Mouse (Mus musculus) induced T-regulatory cell, adult 2 months (primary cell): Measurements from ENCODE around the gene Pinlyp.

ENCODE experiments used
- DNase-seq: peaks from one replicate; pipeline ENCODE4 v3.0.0-alpha.2; 2012; ENCODE audit warnings: low read depth

The Pinlyp gene

GRCm38 (mm10) chr7:24546068-24546614, at the start of gene Pinlyp, which contains the start of gene Xrcc1:
TSS of gene Pinlyp (minus strand) at chr7:24546118.
TSS of gene Xrcc1 (plus strand) at chr7:24546289.
- DNase-seq, result no peak

GRCm38 (mm10) chr7:24595464-24595863, 49.5 kb upstream of the Pinlyp start:
- DNase-seq, result no peak

GRCm38 (mm10) chr7:24594309-24594803, 48.4 kb upstream of the Pinlyp start:
- no peak for DNase-seq

- DNase-seq, result peak; percentile 88
Measured at GRCm38 (mm10) chr7:24593621-24594308, 47.8 kb upstream of the Pinlyp start.

- no peak for DNase-seq
Measured at GRCm38 (mm10) chr7:24592781-24593180, 46.9 kb upstream of the Pinlyp start.

- no peak for DNase-seq
Measured at GRCm38 (mm10) chr7:24592163-24592562, 46.2 kb upstream of the Pinlyp start.

GRCm38 (mm10) chr7:24591735-24592134, 45.8 kb upstream of the Pinlyp start:
- DNase-seq, result no peak

- no peak for DNase-seq
Measured at GRCm38 (mm10) chr7:24588336-24588735, 42.4 kb upstream of the Pinlyp start.

GRCm38 (mm10) chr7:24587330-24588105, 41.6 kb upstream of the Pinlyp start, which contains the start of the genes Ethe1 and Zfp575:
TSS of gene Ethe1 (plus strand) at chr7:24587543.
TSS of gene Zfp575 (minus strand) at chr7:24587641.
- DNase-seq, result peak; percentile 38

GRCm38 (mm10) chr7:24586828-24587227, 40.9 kb upstream of the Pinlyp start:
- DNase-seq, result peak; percentile 48

GRCm38 (mm10) chr7:24585995-24586394, 40.1 kb upstream of the Pinlyp start:
- no peak for DNase-seq

GRCm38 (mm10) chr7:24584876-24585275, 39.0 kb upstream of the Pinlyp start:
- no peak for DNase-seq

GRCm38 (mm10) chr7:24577811-24578210, 31.9 kb upstream of the Pinlyp start:
- no peak for DNase-seq

- no peak for DNase-seq
Measured at GRCm38 (mm10) chr7:24574224-24574796, 28.4 kb upstream of the Pinlyp start.

GRCm38 (mm10) chr7:24572455-24572854, 26.5 kb upstream of the Pinlyp start:
- peak; percentile 41 for DNase-seq

GRCm38 (mm10) chr7:24571071-24571470, 25.2 kb upstream of the Pinlyp start:
- DNase-seq, result no peak

- no peak for DNase-seq
Measured at GRCm38 (mm10) chr7:24568512-24568911, 22.6 kb upstream of the Pinlyp start.

GRCm38 (mm10) chr7:24566206-24566605, 20.3 kb upstream of the Pinlyp start:
- no peak for DNase-seq

GRCm38 (mm10) chr7:24565627-24566026, 19.7 kb upstream of the Pinlyp start:
- no peak for DNase-seq

- peak; percentile 82 for DNase-seq
Measured at GRCm38 (mm10) chr7:24564607-24565265, 18.8 kb upstream of the Pinlyp start.

- no peak for DNase-seq
Measured at GRCm38 (mm10) chr7:24563837-24564206, 17.9 kb upstream of the Pinlyp start.
